In the genomic region with DNA sequence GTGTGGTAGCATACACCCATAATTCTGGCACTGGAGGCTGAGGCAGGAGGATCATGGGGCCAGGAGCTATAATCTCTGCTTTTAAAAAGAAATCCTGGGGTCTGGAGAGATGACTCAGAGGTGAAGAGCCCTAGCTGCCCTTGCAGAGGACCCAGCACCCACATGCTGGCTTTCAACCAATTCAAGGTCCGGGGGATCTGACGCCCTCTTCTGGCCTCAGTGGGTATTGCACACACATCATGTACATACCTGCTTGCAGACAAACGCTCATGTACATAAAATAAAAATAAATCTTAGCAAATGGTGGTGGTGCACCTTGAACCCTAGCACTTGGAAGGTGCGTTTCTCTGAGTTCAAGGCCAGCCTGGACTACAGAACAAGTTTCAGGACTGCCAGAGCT, we compare ENCODE assay signal across 23 mouse cellular contexts. TPM values are rescaled to one million over a fixed set of nuclear protein-coding genes. Genes with fewer than 3 reads are reported as not detected.
DNase-seq lines count a peak whose midpoint lies in the region; ATAC-seq and TF ChIP-seq lines count a peak whose summit lies in the region.
"Had no signal": no experiment of that assay in that cellular context is flagged by ENCODE, and none has a peak within 500 bp of the region (broad histone marks: within the 10 kb centered on the region; RNA-seq: fewer than 3 reads in every experiment).

No protein-coding gene starts in this region.

- H3K27me3 ChIP-seq in kidney, postnatal 0 days (ENCODE audit: insufficient read depth, low read length): no peaks in the 10 kb centered on the region; the same call in 1 of the 2 replicates
- H3K27me3 ChIP-seq in midbrain, embryonic 11.5 days (ENCODE audit: control insufficient read depth, insufficient read depth, low read length): peaks cover 34% of the 10 kb centered on the region
- H3K27me3 ChIP-seq in midbrain, embryonic 16.5 days (ENCODE audit: control insufficient read depth, insufficient read depth, low read depth, low read length): peaks cover 33% of the 10 kb centered on the region
- peaks cover 7% of the 10 kb centered on the region for H3K27me3 ChIP-seq in small intestine, adult 2 months (ENCODE audit: control insufficient read depth, insufficient read depth, low read length)
- H3K27me3 ChIP-seq in cerebellum, adult 2 months (ENCODE audit: control insufficient read depth, insufficient read depth, low read length): no peaks in the 10 kb centered on the region; the same call in 1 of the 2 replicates

- TF ChIP-seq POLR2A in small intestine, adult 2 months (IDR thresholded peaks at IDR 0.05; ENCODE audit: low read depth, low read length): no peak
- no peak for TF ChIP-seq POLR2A in cerebellum, adult 2 months (IDR thresholded peaks at IDR 0.05; ENCODE audit: borderline replicate concordance, insufficient read depth, low read length)

- DNase-seq in kidney, postnatal 0 days (ENCODE audit: low spot score): no peak
- no peak for DNase-seq in kidney, adult 9 months
- DNase-seq in midbrain, embryonic 11.5 days (ENCODE audit: low spot score, missing footprints): peak; percentile 80
- peak; percentile 83 for DNase-seq in R1 (ENCODE audit: low read depth, low spot score)
- no peak for DNase-seq in cerebellum, adult 2 months
- no peak for DNase-seq in cerebellum, adult 9-11 months
- DNase-seq: adrenal gland, adult 2 months; cerebellum, postnatal 14 days; heart, postnatal 14 days; kidney, adult 11 months; kidney, postnatal 10 days; left cerebral cortex, postnatal 4 days; liver; midbrain, embryonic 14.5 days; right cerebral cortex, postnatal 4 days; thymus, postnatal 36 days had no signal

- 89% methylated on average over 4 of the region's 4 CpGs for WGBS in kidney, postnatal 0 days
- 83% methylated on average over 4 of the region's 4 CpGs for WGBS in midbrain, embryonic 11.5 days
- 83% methylated on average over 4 of the region's 4 CpGs for WGBS in midbrain, embryonic 16.5 days
- 86% methylated on average over 4 of the region's 4 CpGs for WGBS in small intestine, adult 2 months
- WGBS in cerebellum, adult 2 months: 76% methylated on average over 4 of the region's 4 CpGs

- H3K36me3 ChIP-seq in kidney, postnatal 0 days (ENCODE audit: insufficient read depth, low read length): no peaks in the 10 kb centered on the region
- H3K36me3 ChIP-seq in midbrain, embryonic 11.5 days (ENCODE audit: control insufficient read depth, insufficient read depth, low read length): no peaks in the 10 kb centered on the region
- H3K36me3 ChIP-seq in midbrain, embryonic 16.5 days (ENCODE audit: control insufficient read depth, insufficient read depth, low read length): no peaks in the 10 kb centered on the region
- no peaks in the 10 kb centered on the region for H3K36me3 ChIP-seq in small intestine, adult 2 months (ENCODE audit: control insufficient read depth, insufficient read depth, low read length)
- H3K36me3 ChIP-seq: hindbrain, embryonic 12.5 days; lung, embryonic 15.5 days; neural tube, embryonic 15.5 days had no signal

- no peak overlapping the region for H3K4me2 ChIP-seq in kidney, postnatal 0 days (ENCODE audit: low read length)
- H3K4me2 ChIP-seq in midbrain, embryonic 11.5 days: no peak overlapping the region
- no peak overlapping the region for H3K4me2 ChIP-seq in midbrain, embryonic 16.5 days (ENCODE audit: low read length)
- H3K4me2 ChIP-seq: heart, embryonic 11.5 days; hindbrain, embryonic 12.5 days; lung, embryonic 15.5 days; neural tube, embryonic 15.5 days had no signal

- H3K9me3 ChIP-seq in kidney, postnatal 0 days (replicated peaks; ENCODE audit: low read length): no peaks in the 10 kb centered on the region
- 0 out of 2 replicates have a peak, but pooled peaks cover 2% of the 10 kb centered on the region for H3K9me3 ChIP-seq in midbrain, embryonic 11.5 days (ENCODE audit: control insufficient read depth, low read length)
- H3K9me3 ChIP-seq in midbrain, embryonic 16.5 days (replicated peaks; ENCODE audit: control insufficient read depth, low read length, poor library complexity, severe bottlenecking): no peaks in the 10 kb centered on the region
- H3K9me3 ChIP-seq: hindbrain, embryonic 12.5 days; lung, embryonic 15.5 days had no signal

- H3K4me1 ChIP-seq in kidney, postnatal 0 days (replicated peaks; ENCODE audit: insufficient read depth, low read length): 0 out of 2 replicates have a peak, but pooled peaks cover 4% of the 10 kb centered on the region
- peaks cover 10% of the 10 kb centered on the region; the same call in 1 of the 2 replicates for H3K4me1 ChIP-seq in midbrain, embryonic 11.5 days (ENCODE audit: control insufficient read depth, insufficient read depth, low read length)
- H3K4me1 ChIP-seq in midbrain, embryonic 16.5 days (ENCODE audit: control insufficient read depth, insufficient read depth, low read length): peaks cover 3% of the 10 kb centered on the region
- H3K4me1 ChIP-seq in small intestine, adult 2 months (ENCODE audit: control insufficient read depth, insufficient read depth, insufficient read length, low read length): peaks cover 11% of the 10 kb centered on the region
- H3K4me1 ChIP-seq in cerebellum, adult 2 months (ENCODE audit: control insufficient read depth, insufficient read depth, low read length): no peaks in the 10 kb centered on the region; the same call in 1 of the 2 replicates

- no peak overlapping the region for H3K9ac ChIP-seq in kidney, postnatal 0 days (ENCODE audit: low read depth, low read length)
- no peak overlapping the region for H3K9ac ChIP-seq in midbrain, embryonic 11.5 days (ENCODE audit: low read length)
- no peak overlapping the region for H3K9ac ChIP-seq in midbrain, embryonic 16.5 days (ENCODE audit: low read depth, low read length)
- H3K9ac ChIP-seq: hindbrain, embryonic 12.5 days; lung, embryonic 15.5 days; neural tube, embryonic 15.5 days had no signal

- H3K4me3 ChIP-seq in kidney, postnatal 0 days (replicated peaks; ENCODE audit: low read depth, low read length): no peak overlapping the region
- no peak overlapping the region for H3K4me3 ChIP-seq in midbrain, embryonic 11.5 days (ENCODE audit: low read depth, low read length)
- H3K4me3 ChIP-seq in midbrain, embryonic 16.5 days (ENCODE audit: low read depth, low read length): no peak overlapping the region
- no peak overlapping the region for H3K4me3 ChIP-seq in small intestine, adult 2 months (ENCODE audit: low read depth, low read length)
- no peak overlapping the region for H3K4me3 ChIP-seq in cerebellum, adult 2 months (replicated peaks; ENCODE audit: insufficient read depth, low read depth, low read length)
- H3K4me3 ChIP-seq: hindbrain, embryonic 12.5 days; lung, embryonic 15.5 days; neural tube, embryonic 15.5 days had no signal

- no peak for ATAC-seq in kidney, postnatal 0 days (replicated peaks; ENCODE audit: low FRiP score, low read depth)
- no peak for ATAC-seq in midbrain, embryonic 11.5 days (ENCODE audit: low FRiP score)
- ATAC-seq in midbrain, embryonic 16.5 days: no peak
- ATAC-seq: forebrain, embryonic 16.5 days had no signal

- peak; percentile 42 for TF ChIP-seq CTCF in kidney, postnatal 0 days (IDR thresholded peaks at IDR 0.05; ENCODE audit: low read depth)
- peak; percentile 39; the same call in 1 of the 2 replicates for TF ChIP-seq CTCF in small intestine, adult 2 months (IDR thresholded peaks at IDR 0.05; ENCODE audit: extremely low read depth, insufficient read length, insufficient replicate concordance, low read depth, low read length)
- TF ChIP-seq CTCF in cerebellum, adult 2 months (IDR thresholded peaks at IDR 0.05; ENCODE audit: borderline replicate concordance, insufficient read depth, low read depth, low read length): no peak

- H3K27ac ChIP-seq in kidney, postnatal 0 days: no peak overlapping the region
- no peak overlapping the region for H3K27ac ChIP-seq in midbrain, embryonic 11.5 days (ENCODE audit: low read depth, low read length)
- H3K27ac ChIP-seq in midbrain, embryonic 16.5 days (ENCODE audit: low read length): no peak overlapping the region
- no peak overlapping the region for H3K27ac ChIP-seq in small intestine, adult 2 months (ENCODE audit: insufficient read depth, low read depth, low read length)
- no peak overlapping the region for H3K27ac ChIP-seq in cerebellum, adult 2 months (ENCODE audit: insufficient read depth, low read length)
- H3K27ac ChIP-seq: hindbrain, embryonic 12.5 days; lung, embryonic 15.5 days; neural tube, embryonic 15.5 days had no signal

RNA-seq across cellular contexts. Expression of a gene that starts 3.0 kb away (rescaled TPM):
- polyA plus RNA-seq in kidney, postnatal 0 days (2015; fragmentation: Nextera tagmentation; extraction: Ambion mirVana): 6.7 and 8.2 TPM in 2 replicates
- polyA plus RNA-seq in midbrain, embryonic 11.5 days (2014; fragmentation: Nextera tagmentation; extraction: Ambion mirVana): 0.37 and 1.4 TPM in 2 replicates
- 1.4 and 1.7 TPM in 2 replicates for polyA plus RNA-seq in midbrain, embryonic 16.5 days (2015; fragmentation: Nextera tagmentation; extraction: Ambion mirVana)
- polyA plus RNA-seq in small intestine, adult 2 months (2012; rRNA removed): 2.6 and 3.5 TPM in 2 replicates
- polyA plus RNA-seq in cerebellum, adult 2 months (2012; rRNA removed): 1.7 and 2.1 TPM in 2 replicates

RNA-seq across cellular contexts. Expression of a gene that starts 3.6 kb away (rescaled TPM):
- polyA plus RNA-seq in kidney, postnatal 0 days (2015; fragmentation: Nextera tagmentation; extraction: Ambion mirVana): 1.0 and 1.2 TPM in 2 replicates
- polyA plus RNA-seq in midbrain, embryonic 11.5 days (2014; fragmentation: Nextera tagmentation; extraction: Ambion mirVana): not detected in 2 replicates
- polyA plus RNA-seq in midbrain, embryonic 16.5 days (2015; fragmentation: Nextera tagmentation; extraction: Ambion mirVana): 0.25 and 0.35 TPM in 2 replicates
- 31.9 and 45.3 TPM in 2 replicates for polyA plus RNA-seq in small intestine, adult 2 months (2012; rRNA removed)
- polyA plus RNA-seq in cerebellum, adult 2 months (2012; rRNA removed): 0.08 and 0.11 TPM in 2 replicates
- polyA plus RNA-seq: midbrain, embryonic 14.5 days had no signal

RNA-seq across cellular contexts. Expression of a gene that starts 19.1 kb away (rescaled TPM):
- 11.0 and 11.5 TPM in 2 replicates for polyA plus RNA-seq in kidney, postnatal 0 days (2015; fragmentation: Nextera tagmentation; extraction: Ambion mirVana)
- polyA plus RNA-seq in midbrain, embryonic 11.5 days (2014; fragmentation: Nextera tagmentation; extraction: Ambion mirVana): 10.3 and 10.9 TPM in 2 replicates
- 28.0 and 29.5 TPM in 2 replicates for polyA plus RNA-seq in midbrain, embryonic 16.5 days (2015; fragmentation: Nextera tagmentation; extraction: Ambion mirVana)
- polyA plus RNA-seq in small intestine, adult 2 months (2012; rRNA removed): 21.0 and 31.2 TPM in 2 replicates
- polyA plus RNA-seq in cerebellum, adult 2 months (2012; rRNA removed): 45.0 and 46.3 TPM in 2 replicates

RNA-seq across cellular contexts. Expression of a gene that starts 41.4 kb away (rescaled TPM):
- 3.0 and 4.0 TPM in 2 replicates for polyA plus RNA-seq in kidney, postnatal 0 days (2015; fragmentation: Nextera tagmentation; extraction: Ambion mirVana)
- polyA plus RNA-seq in midbrain, embryonic 11.5 days (2014; fragmentation: Nextera tagmentation; extraction: Ambion mirVana): 3.0 and 3.2 TPM in 2 replicates
- 2.0 and 2.8 TPM in 2 replicates for polyA plus RNA-seq in midbrain, embryonic 16.5 days (2015; fragmentation: Nextera tagmentation; extraction: Ambion mirVana)
- polyA plus RNA-seq in small intestine, adult 2 months (2012; rRNA removed): 6.2 and 10.4 TPM in 2 replicates
- 4.1 and 4.8 TPM in 2 replicates for polyA plus RNA-seq in cerebellum, adult 2 months (2012; rRNA removed)

RNA-seq across cellular contexts. Expression of a gene that starts 41.7 kb away (rescaled TPM):
- 16.7 and 17.7 TPM in 2 replicates for polyA plus RNA-seq in kidney, postnatal 0 days (2015; fragmentation: Nextera tagmentation; extraction: Ambion mirVana)
- polyA plus RNA-seq in midbrain, embryonic 11.5 days (2014; fragmentation: Nextera tagmentation; extraction: Ambion mirVana): 15.1 and 15.4 TPM in 2 replicates
- 24.1 and 24.6 TPM in 2 replicates for polyA plus RNA-seq in midbrain, embryonic 16.5 days (2015; fragmentation: Nextera tagmentation; extraction: Ambion mirVana)
- 2.0 and 2.5 TPM in 2 replicates for polyA plus RNA-seq in small intestine, adult 2 months (2012; rRNA removed)
- polyA plus RNA-seq in cerebellum, adult 2 months (2012; rRNA removed): 12.6 and 12.7 TPM in 2 replicates

Comparison
In these comparisons a context has a peak if more than half of its experiments do, and no peak if none do; other contexts are left out.
1. DNase-seq: peak in midbrain, embryonic 11.5 days (single experiment) and R1 (single experiment); none in kidney, postnatal 0 days (single experiment), kidney, adult 9 months (single experiment), cerebellum, adult 2 months (0 of 2) and cerebellum, adult 9-11 months (single experiment).
2. RNA of a gene that starts 3.6 kb away (polyA plus RNA-seq): 31.9 to 45.3 TPM in small intestine, adult 2 months; 1.0 to 1.2 TPM in kidney, postnatal 0 days, 0.25 to 0.35 TPM in midbrain, embryonic 16.5 days, 0.08 to 0.11 TPM in cerebellum, adult 2 months and not detected in midbrain, embryonic 11.5 days; every median in the first group is over 10 times any median in the second.